Mouse (Mus musculus): ENCODE data around the gene Plac8. TPM values are rescaled to one million over a fixed set of nuclear protein-coding genes. Genes with fewer than 3 reads are reported as not detected.

Gene Plac8
- polyA plus RNA-seq, 1 experiment = 22.1 TPM

DNA sequence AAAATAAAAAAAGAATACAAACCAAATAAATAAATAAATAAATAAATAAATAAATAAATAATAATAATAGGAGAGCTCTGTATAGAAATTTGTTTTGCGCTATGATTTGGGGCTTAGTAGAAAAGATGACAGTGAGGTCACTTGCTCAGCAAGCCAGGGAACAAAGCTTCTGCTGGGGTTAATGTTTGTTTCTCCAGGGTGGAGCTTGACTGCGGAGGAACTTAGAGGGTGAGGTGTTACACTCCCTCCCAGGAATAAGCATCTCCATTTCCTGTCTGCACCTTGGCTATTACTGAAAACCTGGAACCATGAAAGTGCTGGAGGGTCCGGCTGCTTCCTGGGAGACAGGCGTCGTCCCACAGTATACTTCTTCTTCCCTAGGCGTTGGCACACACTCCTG lies 24.0 kb upstream of the Plac8 start:
- 0 out of 2 replicates have a peak, but pooled peaks cover 4% of the 10 kb centered on the region for H3K9me3 ChIP-seq (replicated peaks; ENCODE audit: control insufficient read depth, insufficient read depth, low read length, poor library complexity, severe bottlenecking)
- H3K4me3 ChIP-seq (ENCODE audit: low read depth, low read length) = no peak overlapping the region
- H3K27me3 ChIP-seq (ENCODE audit: control insufficient read depth, insufficient read depth, low read length, poor library complexity, severe bottlenecking) = no peaks in the 10 kb centered on the region
- no peak for TF ChIP-seq EP300 (IDR thresholded peaks at IDR 0.05; ENCODE audit: insufficient read depth, low read depth, low read length)
- TF ChIP-seq CTCF (IDR thresholded peaks at IDR 0.05; ENCODE audit: low read depth, low read length) = no peak
- no peak for TF ChIP-seq POLR2A (IDR thresholded peaks at IDR 0.05; ENCODE audit: insufficient read depth, low read length)
- H3K36me3 ChIP-seq (ENCODE audit: control insufficient read depth, insufficient read depth, low read length, poor library complexity, severe bottlenecking) = no peaks in the 10 kb centered on the region
- no peaks in the 10 kb centered on the region for H3K4me1 ChIP-seq (ENCODE audit: control insufficient read depth, insufficient read depth, low read length)
- no peak overlapping the region for H3K9ac ChIP-seq (ENCODE audit: low read depth, poor library complexity, severe bottlenecking)
- no peak overlapping the region for H3K27ac ChIP-seq (ENCODE audit: insufficient read depth, low read length)

GRCm38 (mm10) chr5:100594803-100595467 lies 22.9 kb upstream of the Plac8 start:
- Histone ChIP-seq H3K9ac (ENCODE audit: low read depth, poor library complexity, severe bottlenecking) (no peak overlapping the region), H3K9me3 (replicated peaks; ENCODE audit: control insufficient read depth, insufficient read depth, low read length, poor library complexity, severe bottlenecking) (0 out of 2 replicates have a peak, but pooled peaks cover 4% of the 10 kb centered on the region), H3K36me3 (ENCODE audit: control insufficient read depth, insufficient read depth, low read length, poor library complexity, severe bottlenecking) (no peaks in the 10 kb centered on the region), H3K4me1 (ENCODE audit: control insufficient read depth, insufficient read depth, low read length) (no peaks in the 10 kb centered on the region), H3K27ac (ENCODE audit: insufficient read depth, low read length) (no peak overlapping the region), H3K27me3 (ENCODE audit: control insufficient read depth, insufficient read depth, low read length, poor library complexity, severe bottlenecking) (no peaks in the 10 kb centered on the region), H3K4me3 (ENCODE audit: low read depth, low read length) (no peak overlapping the region)
- TF ChIP-seq CTCF (IDR thresholded peaks at IDR 0.05; ENCODE audit: low read depth, low read length) (no peak), EP300 (IDR thresholded peaks at IDR 0.05; ENCODE audit: insufficient read depth, low read depth, low read length) (no peak), POLR2A (IDR thresholded peaks at IDR 0.05; ENCODE audit: insufficient read depth, low read length) (no peak)

- no peaks in the 10 kb centered on the region for H3K36me3 ChIP-seq (ENCODE audit: control insufficient read depth, insufficient read depth, low read length, poor library complexity, severe bottlenecking)
- no peaks in the 10 kb centered on the region for H3K4me1 ChIP-seq (ENCODE audit: control insufficient read depth, insufficient read depth, low read length)
- H3K4me3 ChIP-seq (ENCODE audit: low read depth, low read length) = no peak overlapping the region
- TF ChIP-seq EP300 (IDR thresholded peaks at IDR 0.05; ENCODE audit: insufficient read depth, low read depth, low read length) (no peak), CTCF (IDR thresholded peaks at IDR 0.05; ENCODE audit: low read depth, low read length) (no peak), POLR2A (IDR thresholded peaks at IDR 0.05; ENCODE audit: insufficient read depth, low read length) (no peak)
- 0 out of 2 replicates have a peak, but pooled peaks cover 4% of the 10 kb centered on the region for H3K9me3 ChIP-seq (replicated peaks; ENCODE audit: control insufficient read depth, insufficient read depth, low read length, poor library complexity, severe bottlenecking)
- no peak overlapping the region for H3K9ac ChIP-seq (ENCODE audit: low read depth, poor library complexity, severe bottlenecking)
- H3K27me3 ChIP-seq (ENCODE audit: control insufficient read depth, insufficient read depth, low read length, poor library complexity, severe bottlenecking) = no peaks in the 10 kb centered on the region
- H3K27ac ChIP-seq (ENCODE audit: insufficient read depth, low read length) = no peak overlapping the region
Observed at GRCm38 (mm10) chr5:100590505-100590904, 18.5 kb upstream of the Plac8 start.

DNA sequence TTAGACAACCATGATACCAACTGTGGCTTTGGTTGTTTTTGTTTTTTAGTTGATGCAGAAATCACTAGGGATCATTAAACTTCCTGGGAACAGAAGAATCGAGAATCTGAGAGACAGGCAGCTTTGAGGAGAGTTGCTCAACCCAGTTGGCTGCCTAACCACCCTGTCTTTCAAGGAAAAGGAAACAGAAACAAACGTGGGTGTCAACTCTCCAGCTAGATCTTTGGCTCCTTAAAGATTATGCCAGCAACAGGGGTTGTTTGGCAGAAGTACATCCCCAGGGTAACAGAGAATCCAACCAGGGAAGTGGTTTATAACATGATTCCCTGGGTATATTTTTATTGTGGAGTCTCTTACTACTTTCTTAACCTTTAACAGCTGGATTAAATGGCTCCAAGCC lies 15.6 kb upstream of the Plac8 start:
- H3K27me3 ChIP-seq (ENCODE audit: control insufficient read depth, insufficient read depth, low read length, poor library complexity, severe bottlenecking) = no peaks in the 10 kb centered on the region
- H3K27ac ChIP-seq (ENCODE audit: insufficient read depth, low read length) = no peak overlapping the region
- no peak overlapping the region for H3K9ac ChIP-seq (ENCODE audit: low read depth, poor library complexity, severe bottlenecking)
- no peaks in the 10 kb centered on the region for H3K36me3 ChIP-seq (ENCODE audit: control insufficient read depth, insufficient read depth, low read length, poor library complexity, severe bottlenecking)
- no peaks in the 10 kb centered on the region for H3K9me3 ChIP-seq (replicated peaks; ENCODE audit: control insufficient read depth, insufficient read depth, low read length, poor library complexity, severe bottlenecking)
- TF ChIP-seq POLR2A (IDR thresholded peaks at IDR 0.05; ENCODE audit: insufficient read depth, low read length) (no peak), CTCF (IDR thresholded peaks at IDR 0.05; ENCODE audit: low read depth, low read length) (no peak), EP300 (IDR thresholded peaks at IDR 0.05; ENCODE audit: insufficient read depth, low read depth, low read length) (no peak)
- no peak overlapping the region for H3K4me3 ChIP-seq (ENCODE audit: low read depth, low read length)
- no peaks in the 10 kb centered on the region for H3K4me1 ChIP-seq (ENCODE audit: control insufficient read depth, insufficient read depth, low read length)

DNA sequence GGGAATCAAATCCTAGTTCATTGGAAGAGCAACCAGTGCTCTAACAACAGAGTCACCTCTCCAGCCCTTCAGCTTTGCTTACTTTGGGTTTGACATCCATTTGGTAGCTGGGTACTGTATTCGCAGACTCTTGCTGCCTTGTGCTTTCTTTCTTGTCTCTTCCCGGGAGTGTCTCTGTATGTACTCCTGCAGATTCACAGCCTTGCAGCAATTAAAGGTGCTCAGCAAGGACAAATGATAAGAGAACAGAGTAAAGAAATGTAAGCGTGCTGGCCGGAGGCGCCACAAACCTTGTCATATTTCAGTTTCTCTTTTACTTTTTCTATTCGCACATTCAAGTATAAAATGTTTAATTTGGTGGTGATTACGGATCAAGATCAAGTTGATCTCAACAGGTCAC lies 15.1 kb upstream of the Plac8 start:
- no peak overlapping the region for H3K27ac ChIP-seq (ENCODE audit: insufficient read depth, low read length)
- no peaks in the 10 kb centered on the region for H3K4me1 ChIP-seq (ENCODE audit: control insufficient read depth, insufficient read depth, low read length)
- TF ChIP-seq POLR2A (IDR thresholded peaks at IDR 0.05; ENCODE audit: insufficient read depth, low read length) = no peak
- no peaks in the 10 kb centered on the region for H3K36me3 ChIP-seq (ENCODE audit: control insufficient read depth, insufficient read depth, low read length, poor library complexity, severe bottlenecking)
- H3K9me3 ChIP-seq (replicated peaks; ENCODE audit: control insufficient read depth, insufficient read depth, low read length, poor library complexity, severe bottlenecking) = no peaks in the 10 kb centered on the region
- H3K9ac ChIP-seq (ENCODE audit: low read depth, poor library complexity, severe bottlenecking) = no peak overlapping the region
- H3K4me3 ChIP-seq (ENCODE audit: low read depth, low read length) = no peak overlapping the region
- no peaks in the 10 kb centered on the region for H3K27me3 ChIP-seq (ENCODE audit: control insufficient read depth, insufficient read depth, low read length, poor library complexity, severe bottlenecking)

DNA sequence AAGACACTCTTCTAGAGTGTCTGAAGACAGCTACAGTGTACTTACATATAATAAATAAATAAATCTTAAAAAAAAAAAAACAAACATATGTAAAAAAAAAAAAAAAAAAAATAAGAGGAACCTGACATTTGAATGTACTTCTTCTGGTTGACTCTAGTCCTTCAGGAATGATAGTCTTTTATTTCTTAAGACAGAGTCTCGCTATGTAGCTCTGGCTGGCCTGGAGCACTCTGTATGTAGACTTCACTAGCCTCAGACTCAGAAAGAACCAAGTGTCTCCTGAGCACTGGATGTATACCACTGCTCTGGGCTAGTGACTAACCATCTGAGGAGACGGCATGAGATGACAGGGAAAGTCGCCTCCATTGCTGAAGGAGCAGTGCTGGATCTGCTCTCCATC lies 13.6 kb upstream of the Plac8 start:
- Histone ChIP-seq H3K36me3 (ENCODE audit: control insufficient read depth, insufficient read depth, low read length, poor library complexity, severe bottlenecking) (no peaks in the 10 kb centered on the region), H3K27me3 (ENCODE audit: control insufficient read depth, insufficient read depth, low read length, poor library complexity, severe bottlenecking) (no peaks in the 10 kb centered on the region), H3K27ac (ENCODE audit: insufficient read depth, low read length) (no peak overlapping the region), H3K9ac (ENCODE audit: low read depth, poor library complexity, severe bottlenecking) (no peak overlapping the region), H3K4me1 (ENCODE audit: control insufficient read depth, insufficient read depth, low read length) (no peaks in the 10 kb centered on the region), H3K9me3 (replicated peaks; ENCODE audit: control insufficient read depth, insufficient read depth, low read length, poor library complexity, severe bottlenecking) (no peaks in the 10 kb centered on the region), H3K4me3 (ENCODE audit: low read depth, low read length) (no peak overlapping the region)
- no peak for TF ChIP-seq POLR2A (IDR thresholded peaks at IDR 0.05; ENCODE audit: insufficient read depth, low read length)
- no peak for TF ChIP-seq CTCF (IDR thresholded peaks at IDR 0.05; ENCODE audit: low read depth, low read length)
- TF ChIP-seq EP300 (IDR thresholded peaks at IDR 0.05; ENCODE audit: insufficient read depth, low read depth, low read length) = no peak

Measured in ES-Bruce4 (cell line).